ENCODE assay signal across 11 mouse cellular contexts in the genomic region with DNA sequence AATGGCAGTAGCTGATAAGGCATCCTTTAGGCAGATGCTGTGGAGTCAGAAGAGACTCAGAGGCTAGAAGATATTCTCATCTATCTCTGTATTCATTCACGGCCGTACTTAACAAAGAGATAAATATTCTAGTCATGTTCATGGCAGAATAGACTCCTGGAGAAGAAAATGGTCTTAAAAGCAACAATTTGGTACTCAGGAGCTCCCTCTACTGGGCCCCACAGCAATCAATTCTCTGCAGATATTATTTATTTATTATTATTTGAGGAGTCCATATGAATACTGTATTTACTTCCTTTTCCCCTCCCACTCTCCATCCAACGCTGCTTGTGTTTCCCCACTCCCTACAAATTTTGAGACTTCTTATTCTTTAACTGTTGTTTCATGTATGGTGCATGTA. TPM values are rescaled to one million over a fixed set of nuclear protein-coding genes. Genes with fewer than 3 reads are reported as not detected.
DNase-seq lines count a peak whose midpoint lies in the region; ATAC-seq and TF ChIP-seq lines count a peak whose summit lies in the region.
"Had no signal": no experiment of that assay in that cellular context is flagged by ENCODE, and none has a peak within 500 bp of the region (broad histone marks: within the 10 kb centered on the region; RNA-seq: fewer than 3 reads in every experiment).

No protein-coding gene starts in this region.

- no peak for ATAC-seq in midbrain, embryonic 14.5 days (ENCODE audit: low FRiP score, low TSS enrichment)
- no peak for ATAC-seq in midbrain, embryonic 15.5 days (replicated peaks)
- no peak for ATAC-seq in midbrain, embryonic 13.5 days

- DNase-seq in gastrocnemius, adult 2 months, result peak; percentile 27
- DNase-seq in gastrocnemius, postnatal 14 days, result no peak
- DNase-seq in midbrain, embryonic 14.5 days, result peak; percentile 66
- DNase-seq in cerebellum, adult 18-20 months, result peak; percentile 38 to 44
- peak; percentile 42 for DNase-seq in lung, postnatal 14 days
- DNase-seq in forebrain, embryonic 10.5 days (ENCODE audit: extremely low spot score, low spot score), result no peak

- intact Hi-C loops in gastrocnemius, adult 2 months (cut with DNase I), result loop anchor here (5.0 kb wide), 1 partner anchor 125 kb away; no protein-coding TSS in a partner anchor
- intact Hi-C loops in gastrocnemius, postnatal 14 days (cut with DNase I; ENCODE audit: low total_unique reads), result no loop called here

- no peak overlapping the region for H3K9ac ChIP-seq in midbrain, embryonic 14.5 days (replicated peaks; ENCODE audit: low read length)
- no peak overlapping the region for H3K9ac ChIP-seq in midbrain, embryonic 15.5 days
- H3K9ac ChIP-seq in midbrain, embryonic 13.5 days (replicated peaks), result no peak overlapping the region

- H3K9me3 ChIP-seq in midbrain, embryonic 14.5 days (ENCODE audit: control insufficient read depth, low read length), result no peaks in the 10 kb centered on the region
- H3K9me3 ChIP-seq in midbrain, embryonic 15.5 days, result no peaks in the 10 kb centered on the region
- no peaks in the 10 kb centered on the region for H3K9me3 ChIP-seq in forebrain, embryonic 10.5 days
- no peaks in the 10 kb centered on the region for H3K9me3 ChIP-seq in midbrain, embryonic 13.5 days

- TF ChIP-seq CTCF in gastrocnemius, adult 2 months (IDR thresholded peaks at IDR 0.05), result peak; percentile 65

- no peaks in the 10 kb centered on the region for H3K27me3 ChIP-seq in midbrain, embryonic 14.5 days (ENCODE audit: control insufficient read depth, insufficient read depth, low read length)
- no peaks in the 10 kb centered on the region for H3K27me3 ChIP-seq in midbrain, embryonic 15.5 days (replicated peaks)
- H3K27me3 ChIP-seq in forebrain, embryonic 10.5 days (ENCODE audit: poor library complexity, severe bottlenecking), result no peaks in the 10 kb centered on the region
- H3K27me3 ChIP-seq in midbrain, embryonic 13.5 days, result no peaks in the 10 kb centered on the region

- 44% methylated on average over 3 of the region's 3 CpGs for WGBS in midbrain, embryonic 14.5 days
- 52% methylated on average over 3 of the region's 3 CpGs for WGBS in midbrain, embryonic 15.5 days
- WGBS in forebrain, embryonic 10.5 days, result 74% methylated on average over 3 of the region's 3 CpGs
- WGBS in midbrain, embryonic 13.5 days, result 53% methylated on average over 3 of the region's 3 CpGs

- no peaks in the 10 kb centered on the region for H3K4me1 ChIP-seq in midbrain, embryonic 14.5 days (ENCODE audit: control insufficient read depth, insufficient read depth, low read length)
- H3K4me1 ChIP-seq in midbrain, embryonic 15.5 days, result no peaks in the 10 kb centered on the region
- no peaks in the 10 kb centered on the region for H3K4me1 ChIP-seq in forebrain, embryonic 10.5 days
- no peaks in the 10 kb centered on the region for H3K4me1 ChIP-seq in midbrain, embryonic 13.5 days (replicated peaks)

- no peaks in the 10 kb centered on the region for H3K36me3 ChIP-seq in midbrain, embryonic 14.5 days (ENCODE audit: control insufficient read depth, insufficient read depth, low read length)
- H3K36me3 ChIP-seq in midbrain, embryonic 15.5 days (replicated peaks), result no peaks in the 10 kb centered on the region
- no peaks in the 10 kb centered on the region for H3K36me3 ChIP-seq in forebrain, embryonic 10.5 days (replicated peaks)
- no peaks in the 10 kb centered on the region for H3K36me3 ChIP-seq in midbrain, embryonic 13.5 days

- no peak overlapping the region for H3K4me2 ChIP-seq in midbrain, embryonic 14.5 days (ENCODE audit: low read length)
- no peak overlapping the region for H3K4me2 ChIP-seq in midbrain, embryonic 15.5 days
- H3K4me2 ChIP-seq in midbrain, embryonic 13.5 days (replicated peaks), result no peak overlapping the region

- H3K4me3 ChIP-seq in gastrocnemius, adult 2 months, result no peak overlapping the region
- no peak overlapping the region for H3K4me3 ChIP-seq in midbrain, embryonic 14.5 days (replicated peaks; ENCODE audit: low read depth, low read length)
- H3K4me3 ChIP-seq in midbrain, embryonic 15.5 days, result no peak overlapping the region
- H3K4me3 ChIP-seq in forebrain, embryonic 10.5 days, result no peak overlapping the region
- no peak overlapping the region for H3K4me3 ChIP-seq in midbrain, embryonic 13.5 days (replicated peaks)

- no peak overlapping the region for H3K27ac ChIP-seq in gastrocnemius, adult 2 months
- H3K27ac ChIP-seq in midbrain, embryonic 14.5 days (replicated peaks; ENCODE audit: low read depth, low read length), result no peak overlapping the region
- no peak overlapping the region for H3K27ac ChIP-seq in midbrain, embryonic 15.5 days
- no peak overlapping the region for H3K27ac ChIP-seq in forebrain, embryonic 10.5 days
- no peak overlapping the region for H3K27ac ChIP-seq in midbrain, embryonic 13.5 days

RNA-seq across cellular contexts. Expression of a gene that starts 24.3 kb away (rescaled TPM):
- 1 to 10 TPM; 1.4 to 1.6 TPM for total RNA-seq in gastrocnemius, adult 2 months (2021)
- 1 to 10 TPM; 1.6 to 1.8 TPM for total RNA-seq in gastrocnemius, postnatal 14 days (2021)
- 0.40 and 1.0 TPM in 2 replicates for polyA plus RNA-seq in midbrain, embryonic 14.5 days (2014; fragmentation: Nextera tagmentation; extraction: Ambion mirVana)
- polyA plus RNA-seq in midbrain, embryonic 15.5 days (2015; fragmentation: Nextera tagmentation; extraction: Ambion mirVana), result 0.44 and 0.46 TPM in 2 replicates
- polyA plus RNA-seq in forebrain, embryonic 10.5 days (2016; fragmentation: Nextera tagmentation; extraction: Ambion mirVana), result 0.53 and 0.93 TPM in 2 replicates
- 0.71 and 0.83 TPM in 2 replicates for polyA plus RNA-seq in midbrain, embryonic 13.5 days (2015; fragmentation: Nextera tagmentation; extraction: Ambion mirVana)

RNA-seq across cellular contexts. Expression of a gene that starts 48.6 kb away (rescaled TPM):
- not detected for total RNA-seq in gastrocnemius, adult 2 months (2021)
- not detected for total RNA-seq in gastrocnemius, postnatal 14 days (2021)
- not detected in 2 replicates for polyA plus RNA-seq in midbrain, embryonic 14.5 days (2014; fragmentation: Nextera tagmentation; extraction: Ambion mirVana)
- polyA plus RNA-seq in midbrain, embryonic 15.5 days (2015; fragmentation: Nextera tagmentation; extraction: Ambion mirVana), result not detected in 2 replicates
- polyA plus RNA-seq in forebrain, embryonic 10.5 days (2016; fragmentation: Nextera tagmentation; extraction: Ambion mirVana), result not detected in 2 replicates
- not detected in 2 replicates for polyA plus RNA-seq in midbrain, embryonic 13.5 days (2015; fragmentation: Nextera tagmentation; extraction: Ambion mirVana)
- total RNA-seq: adrenal gland, postnatal 36 days had no signal
- polyA plus RNA-seq: heart, embryonic 16.5 days; stomach, embryonic 14.5 days had no signal

Comparison
In these comparisons a context has a peak if more than half of its experiments do, and no peak if none do; other contexts are left out.
1. DNase-seq: peak in gastrocnemius, adult 2 months (single experiment), midbrain, embryonic 14.5 days (single experiment), cerebellum, adult 18-20 months (2 of 2) and lung, postnatal 14 days (single experiment); none in gastrocnemius, postnatal 14 days (single experiment) and forebrain, embryonic 10.5 days (single experiment).